Mouse (Mus musculus) heart, adult 2 months (tissue): ENCODE results near the gene Foxn3.

ENCODE experiments used
- CTCF ChIP-seq: fragments of 200-600 bp; IDR thresholded peaks from 2 replicates; pipeline ENCODE4 v1.8.1; 2022; ENCODE audit warnings: antibody characterized with exemption, mild to moderate bottlenecking, moderate library complexity
- POLR2A ChIP-seq: fragments of 200-500 bp; IDR thresholded peaks from 2 replicates; pipeline ENCODE4 v1.6.1; 2011; ENCODE audit warnings: mild to moderate bottlenecking, low read depth, low read length, control low read depth; ENCODE audit not compliant: insufficient read depth

DNA sequence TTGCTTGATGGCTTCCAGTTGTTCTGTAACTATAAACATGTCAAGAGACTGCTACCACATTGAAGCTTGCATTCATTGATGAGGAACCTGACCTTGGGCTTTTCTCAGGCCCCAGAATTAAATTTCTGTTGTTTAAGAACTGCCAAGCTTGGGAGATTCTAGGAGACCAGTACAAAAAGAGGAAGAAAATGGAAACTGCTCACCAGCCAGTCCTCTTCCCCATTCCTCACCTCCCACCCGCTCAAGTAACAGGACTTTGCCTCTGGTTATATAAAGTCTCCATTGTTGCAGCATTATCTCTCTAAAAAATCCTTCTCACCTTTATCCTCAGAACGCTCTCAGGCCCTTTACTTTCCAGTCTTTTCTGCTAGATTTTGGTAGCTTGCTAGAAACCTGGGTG is 265.6 kb downstream of the Foxn3 start:
- TF ChIP-seq CTCF: no peak
- TF ChIP-seq POLR2A: no peak
